Mouse (Mus musculus): Measurements from ENCODE around the gene Rabif.
A peak's percentile ranks its signal among the peaks of the same experiment; 100 is the strongest.
"Not testable (repeated sequence)": the region's sequence is repeated elsewhere in the genome, so short reads cannot be mapped to it uniquely, and the experiment has no call there.

Rabif gene

DNA sequence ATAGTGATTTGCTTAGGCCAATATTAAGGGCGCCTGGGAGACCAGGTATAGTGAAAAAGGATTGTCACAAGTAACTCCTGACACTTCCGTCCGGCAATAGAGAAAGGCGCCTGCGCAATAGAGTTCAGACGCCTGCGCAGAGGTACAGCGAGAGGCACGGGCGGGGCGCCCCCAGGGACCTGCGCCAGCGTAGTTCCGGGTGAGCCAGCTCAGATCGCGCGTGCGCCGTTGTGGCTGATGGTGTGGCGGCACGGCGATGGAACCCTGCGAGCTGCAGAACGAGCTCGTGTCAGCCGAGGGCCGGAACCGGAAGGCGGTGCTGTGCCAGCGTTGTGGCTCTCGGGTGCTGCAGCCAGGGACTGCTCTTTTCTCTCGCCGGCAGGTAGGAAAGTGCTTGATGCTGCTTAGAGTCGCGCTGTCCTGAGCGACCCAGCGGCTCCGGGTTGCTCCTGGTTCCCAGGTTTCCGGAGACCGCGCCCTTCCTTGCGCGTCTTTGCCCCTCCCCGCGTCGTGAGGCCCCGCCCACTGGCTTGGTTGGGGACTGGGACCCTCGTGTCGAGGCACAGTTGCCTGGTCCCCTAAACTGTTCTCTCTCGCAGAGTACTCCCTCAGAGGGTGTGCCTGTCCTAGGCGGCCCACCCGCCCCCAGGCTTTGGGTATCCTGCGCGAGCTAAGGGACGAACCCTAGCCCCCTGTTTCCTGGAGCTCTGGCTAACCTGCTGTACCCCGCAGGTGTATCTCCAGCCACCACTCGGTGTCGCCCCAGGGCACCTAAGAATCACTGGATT lies at the start of gene Rabif:
TSS of gene Rabif (plus strand) at position 221 of the 788 bp plus-strand sequence.
- peak; percentile 99 to 100 for DNase-seq (ENCODE audit: low spot score in 2 of 2)

DNA sequence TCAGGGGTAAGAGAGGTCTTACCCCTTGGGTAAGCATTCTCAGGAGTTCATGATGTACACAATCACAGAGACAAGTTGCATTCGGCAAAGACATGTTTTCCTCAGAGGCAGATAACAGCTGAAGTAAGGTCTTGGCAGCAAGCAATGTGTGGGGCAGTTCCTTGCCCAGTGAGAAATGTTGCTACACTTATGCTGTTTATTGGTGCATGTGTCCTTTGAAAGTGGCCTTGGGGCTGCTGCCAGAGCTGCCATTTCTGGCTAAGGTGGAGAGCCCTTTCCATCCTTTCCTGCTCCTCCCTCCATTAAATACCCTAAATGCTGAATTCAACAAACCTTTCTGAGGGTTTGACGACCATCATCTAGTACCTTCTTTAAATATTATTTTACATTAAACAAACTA lies 49.0 kb upstream of the Rabif start:
- no peak for DNase-seq (ENCODE audit: low spot score in 2 of 2)

DNA sequence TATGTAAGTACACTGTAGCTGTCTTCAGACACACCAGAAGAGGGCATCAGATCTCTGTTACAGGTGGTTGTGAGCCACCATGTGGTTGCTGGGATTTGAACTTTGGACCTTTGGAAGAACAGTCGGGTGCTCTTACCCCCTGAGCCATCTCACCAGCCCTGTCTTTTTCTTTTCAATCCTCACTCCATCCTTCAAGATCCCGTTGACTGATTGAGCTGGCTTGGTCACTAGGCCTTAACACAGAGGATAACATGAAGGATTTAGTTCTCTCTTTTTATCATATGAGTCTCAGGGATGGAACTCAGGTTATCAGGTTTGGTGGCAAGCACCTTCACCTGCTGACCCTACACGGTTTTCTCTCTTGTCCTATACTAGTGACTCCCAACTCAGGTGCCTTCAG lies 45.9 kb upstream of the Rabif start:
- not testable (repeated sequence) for DNase-seq (ENCODE audit: low spot score in 2 of 2)

DNA sequence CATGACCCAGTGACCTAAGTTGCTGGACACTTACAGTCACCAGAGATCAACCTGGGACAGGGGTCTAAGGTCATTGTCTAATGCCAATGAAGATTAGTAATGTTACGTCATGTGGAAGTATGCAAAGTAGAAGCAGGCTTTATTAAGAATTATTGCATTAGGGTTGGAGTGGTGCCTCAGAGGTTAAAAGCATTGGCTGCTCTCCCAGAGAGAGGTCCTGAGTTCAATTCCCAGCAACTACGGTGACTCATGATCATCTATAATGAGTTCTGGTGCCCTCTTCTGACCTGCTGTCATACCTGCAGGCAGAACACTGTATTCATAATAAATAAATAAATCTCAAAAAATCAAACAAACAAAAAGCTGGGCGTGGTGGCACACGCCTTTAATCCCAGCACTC lies 44.2 kb upstream of the Rabif start:
- DNase-seq (ENCODE audit: low spot score in 2 of 2), result no peak

DNA sequence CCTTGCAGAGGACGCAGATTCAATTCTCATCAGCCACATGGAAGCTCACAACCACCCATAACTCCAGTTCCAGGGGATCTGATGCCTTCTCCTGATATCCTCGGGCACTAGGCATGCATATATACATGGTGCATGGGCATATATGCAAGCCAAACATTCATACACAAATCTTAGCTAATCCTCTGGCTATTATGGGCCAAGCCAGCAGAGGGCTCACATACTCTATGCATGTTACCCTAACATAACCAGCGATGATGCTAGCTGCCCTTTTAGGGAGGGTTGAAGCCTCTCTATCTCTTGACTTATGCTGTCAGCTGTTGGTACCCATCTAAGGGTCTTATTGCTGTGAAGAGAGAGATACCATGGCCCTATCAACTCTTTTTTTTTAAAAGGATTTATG lies 43.5 kb upstream of the Rabif start:
- peak; percentile 28 to 61 for DNase-seq (ENCODE audit: low spot score in 2 of 2)

DNA sequence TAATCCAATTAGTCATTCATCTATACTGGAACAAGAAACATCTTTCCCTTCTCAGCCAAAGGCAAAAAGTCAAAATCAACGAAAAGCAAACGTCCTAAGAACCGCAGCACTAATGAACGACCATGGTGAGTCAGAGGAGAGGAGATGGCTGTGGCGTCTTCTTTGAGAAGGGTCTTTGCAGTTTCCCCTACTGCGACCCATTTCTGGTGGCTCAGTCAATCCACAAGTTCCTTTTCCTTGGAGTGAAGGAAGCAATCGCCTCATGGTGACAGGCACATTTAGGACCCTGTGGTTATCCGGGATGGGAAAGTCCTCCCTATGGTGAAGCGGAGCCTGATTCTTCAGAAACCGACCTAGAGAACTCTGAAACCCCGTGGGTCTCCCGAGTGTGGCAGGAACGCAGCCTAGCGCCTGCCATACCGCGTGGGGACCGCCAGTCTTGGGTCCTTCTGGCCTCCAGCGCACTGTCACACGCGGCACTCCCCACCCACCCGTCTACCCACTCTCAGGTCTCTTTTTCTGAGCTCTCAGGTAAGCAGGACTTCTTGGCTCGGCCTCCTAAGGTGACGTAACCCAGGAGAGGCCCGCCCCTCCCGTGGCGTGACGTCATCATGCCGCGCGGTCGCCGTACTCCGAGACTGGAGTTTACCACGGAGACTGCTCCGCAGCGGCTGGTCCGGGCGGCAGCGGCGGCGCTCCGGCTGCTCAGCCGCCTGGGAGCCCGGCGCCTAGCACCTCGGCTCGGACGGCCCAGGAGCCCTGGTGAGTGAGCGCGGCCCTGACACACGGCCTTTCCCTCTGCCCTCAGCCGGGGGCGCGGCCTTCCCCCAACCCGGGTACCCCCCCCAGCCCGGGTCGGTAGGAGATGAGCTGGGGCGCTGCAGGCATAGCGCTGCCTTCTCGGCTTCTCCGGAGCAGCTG lies 39.3 kb upstream of the Rabif start, which contains the start of gene Klhl12:
TSS of gene Klhl12 (plus strand) at position 628 of the 921 bp plus-strand sequence.
- DNase-seq (ENCODE audit: low spot score in 2 of 2), result peak; percentile 93 to 95

DNA sequence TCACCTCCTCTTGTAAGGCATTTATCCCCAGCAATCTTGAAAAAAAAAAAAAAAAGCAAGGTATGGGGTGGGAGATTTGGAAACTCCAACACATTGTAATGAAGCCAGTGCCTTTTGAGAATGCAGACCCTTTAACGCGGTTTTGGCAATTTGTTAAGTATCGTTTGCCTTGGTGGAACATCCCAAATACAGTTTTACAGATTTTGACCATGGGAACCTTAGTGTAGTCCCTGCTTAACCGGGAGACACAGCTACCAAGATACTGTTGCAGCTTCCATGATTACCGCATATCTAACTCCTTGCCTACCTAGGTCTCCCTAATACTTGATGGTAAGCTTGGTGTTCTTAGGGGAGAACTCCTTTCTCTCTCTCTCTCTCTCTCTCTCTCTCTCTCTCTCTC lies 38.4 kb upstream of the Rabif start:
- DNase-seq (ENCODE audit: low spot score in 2 of 2), result no peak

DNA sequence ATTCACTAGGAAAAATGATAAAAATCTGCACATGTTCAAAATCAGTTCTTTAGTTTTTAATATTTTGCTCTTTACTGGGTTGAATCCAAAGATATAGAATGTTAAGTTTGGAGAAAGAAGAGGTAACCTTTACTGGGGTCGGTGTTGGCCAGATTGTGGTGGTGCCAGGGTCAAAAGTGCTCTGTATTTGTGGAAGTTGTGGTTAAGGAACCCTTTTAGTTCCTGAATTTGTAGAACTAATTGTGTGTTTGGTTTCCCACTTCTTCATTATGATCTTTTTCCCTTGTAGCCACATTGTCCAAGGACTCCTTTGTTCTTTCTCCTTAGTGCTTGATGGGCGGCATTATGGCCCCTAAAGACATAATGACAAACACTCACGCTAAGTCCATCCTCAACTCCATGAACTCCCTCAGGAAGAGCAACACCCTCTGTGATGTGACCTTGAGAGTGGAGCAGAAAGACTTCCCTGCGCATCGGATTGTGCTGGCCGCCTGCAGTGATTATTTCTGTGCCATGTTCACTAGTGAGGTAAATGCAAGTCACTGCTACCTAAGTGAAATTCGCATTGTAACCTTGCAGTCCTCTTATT lies 36.2 kb upstream of the Rabif start:
- no peak for DNase-seq (ENCODE audit: low spot score in 2 of 2)

DNA sequence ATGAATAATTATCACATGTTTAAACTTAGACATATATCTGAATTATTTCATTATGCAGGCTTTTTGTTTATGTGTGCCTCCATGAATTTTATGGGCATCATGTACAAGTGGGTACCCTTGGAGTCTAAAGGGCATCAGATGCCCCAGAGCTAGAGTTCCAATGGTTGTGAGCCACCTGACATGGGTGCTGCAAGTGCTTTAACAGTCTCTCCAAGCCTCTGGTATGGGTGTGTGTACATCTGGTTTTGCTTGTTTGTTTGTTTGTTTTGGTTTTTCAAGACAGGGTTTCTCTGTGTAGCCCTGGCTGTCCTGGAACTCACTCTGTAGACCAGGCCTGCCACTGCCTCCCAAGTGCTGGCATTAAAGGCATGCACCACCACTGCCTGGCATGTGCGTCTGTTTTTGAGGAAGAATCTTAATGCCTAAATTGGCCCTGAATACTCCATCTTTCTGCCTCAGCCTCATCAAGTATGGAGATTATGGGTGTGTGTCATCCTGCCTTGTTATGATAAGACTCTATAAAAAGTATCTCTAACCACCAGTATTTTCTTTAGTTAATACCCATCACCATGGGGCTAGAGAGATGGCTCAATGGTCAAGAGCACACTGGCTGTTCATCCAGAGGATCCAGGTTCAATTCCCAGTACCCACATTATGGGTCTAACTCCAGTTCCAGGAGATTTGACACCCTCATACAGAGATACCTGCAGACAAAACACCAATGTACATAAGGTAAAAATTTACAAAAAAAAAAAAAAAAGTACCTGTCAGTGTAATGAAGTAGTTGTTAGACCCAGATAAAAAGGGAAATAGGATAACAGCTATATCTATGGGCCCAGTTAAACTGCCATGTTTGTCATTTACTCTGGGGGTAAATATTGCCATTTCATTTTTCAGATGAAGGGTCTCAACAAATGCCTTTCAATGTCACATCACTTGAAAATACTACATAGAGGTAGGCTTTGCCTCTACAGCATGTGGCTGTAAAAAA lies 33.9 kb upstream of the Rabif start:
- DNase-seq (ENCODE audit: low spot score in 2 of 2), result no peak

DNA sequence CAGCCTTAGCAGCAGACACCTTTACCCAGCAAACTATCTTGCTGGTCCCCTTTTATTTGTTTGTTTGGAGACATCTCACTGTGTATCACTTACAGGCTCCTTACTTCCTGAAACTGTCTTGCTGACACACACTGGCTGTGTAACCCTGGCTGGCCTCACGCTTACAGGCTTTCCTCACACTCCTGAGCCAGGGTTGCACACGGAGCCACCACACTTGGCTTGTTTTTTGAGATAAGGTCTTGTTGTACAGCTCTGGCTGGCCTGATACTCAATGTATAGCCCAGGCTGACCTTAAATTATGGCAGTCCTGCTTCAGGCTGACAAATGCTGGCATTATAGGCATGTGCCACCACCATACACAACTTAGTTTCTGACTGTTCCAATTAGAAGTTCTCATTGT lies 9.8 kb upstream of the Rabif start:
- DNase-seq (ENCODE audit: low spot score in 2 of 2), result no peak

DNA sequence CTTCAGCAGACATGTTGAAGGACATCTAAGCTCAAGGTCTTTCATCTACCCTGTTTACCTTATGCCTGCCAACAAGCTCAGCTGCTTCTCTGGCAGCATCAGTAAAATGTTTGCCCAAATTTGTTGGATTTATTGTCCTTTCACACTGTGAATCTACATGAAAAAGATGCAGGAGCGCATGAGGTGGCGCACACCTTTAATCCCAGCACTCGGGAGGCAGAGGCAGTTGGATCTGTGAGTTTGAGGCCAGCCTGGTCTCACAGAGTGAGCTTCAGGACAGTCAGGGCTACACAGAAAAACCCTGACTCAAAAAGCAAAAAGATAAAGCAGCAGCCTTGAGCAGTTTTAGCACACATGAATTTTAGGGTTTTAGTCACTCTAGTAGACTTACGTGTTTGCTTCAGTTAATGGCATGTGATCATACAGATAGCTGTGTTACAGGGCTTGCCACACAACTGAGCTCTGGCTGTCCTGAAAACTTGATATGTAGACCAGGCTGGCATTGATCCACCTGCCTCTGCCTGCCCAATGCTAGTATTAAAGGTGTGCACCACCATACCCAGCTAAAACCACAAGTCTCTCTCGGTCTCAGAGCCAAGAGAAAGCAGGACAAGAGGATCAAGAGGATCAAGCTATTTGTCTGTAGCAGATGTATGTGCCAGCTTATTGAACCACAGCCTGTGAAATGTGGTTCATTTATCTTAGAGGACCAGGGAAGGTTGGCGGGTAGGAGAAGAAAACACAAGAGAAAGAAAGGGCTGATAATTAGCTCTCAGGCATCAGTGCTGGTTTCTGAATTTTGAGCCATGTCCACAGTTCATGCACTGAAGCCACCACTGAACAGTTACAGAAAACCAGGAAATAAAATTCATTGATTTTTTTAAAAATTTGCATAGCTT lies 3.3 kb upstream of the Rabif start:
- no peak for DNase-seq (ENCODE audit: low spot score in 2 of 2)

DNA sequence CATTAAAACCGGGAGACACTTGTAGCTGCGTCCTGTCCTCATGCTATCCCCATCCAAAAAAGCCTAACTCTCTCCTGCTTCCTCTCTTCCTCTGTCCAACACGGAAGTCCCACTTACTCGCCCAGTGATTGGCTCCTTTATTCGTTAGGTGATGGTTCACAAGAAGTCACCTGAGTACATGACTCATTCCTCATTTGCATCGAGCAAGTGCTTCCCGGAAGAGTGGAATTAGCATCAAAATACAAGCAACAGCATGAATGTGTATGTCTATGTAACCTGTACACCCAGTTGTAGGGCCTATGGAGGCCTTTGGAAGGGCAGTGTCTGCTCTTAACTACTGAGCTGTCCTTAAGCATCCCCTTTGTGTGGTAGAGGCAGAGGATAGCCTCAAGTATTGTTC lies 2.2 kb upstream of the Rabif start:
- DNase-seq (ENCODE audit: low spot score in 2 of 2), result no peak

DNA sequence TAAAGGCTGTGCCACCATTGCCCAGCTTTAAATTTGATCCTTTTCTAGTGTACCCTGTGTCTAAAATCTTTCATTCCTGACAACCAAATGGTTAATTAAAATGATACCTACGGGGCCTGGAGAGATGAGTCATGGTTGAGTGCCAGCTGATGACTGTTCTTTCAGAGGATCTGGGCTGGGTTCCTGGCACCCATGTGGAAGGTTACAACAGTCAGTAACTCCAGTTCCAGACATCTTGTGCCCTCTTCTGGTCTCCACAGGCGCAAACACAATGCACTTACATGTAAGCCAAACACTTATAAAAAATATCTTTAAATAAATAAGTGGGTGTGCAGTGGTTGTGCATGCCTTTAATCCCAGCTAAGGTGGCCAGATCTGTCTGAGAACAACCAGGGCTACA lies 952 bp upstream of the Rabif start:
- DNase-seq (ENCODE audit: low spot score in 2 of 2), result no peak

DNA sequence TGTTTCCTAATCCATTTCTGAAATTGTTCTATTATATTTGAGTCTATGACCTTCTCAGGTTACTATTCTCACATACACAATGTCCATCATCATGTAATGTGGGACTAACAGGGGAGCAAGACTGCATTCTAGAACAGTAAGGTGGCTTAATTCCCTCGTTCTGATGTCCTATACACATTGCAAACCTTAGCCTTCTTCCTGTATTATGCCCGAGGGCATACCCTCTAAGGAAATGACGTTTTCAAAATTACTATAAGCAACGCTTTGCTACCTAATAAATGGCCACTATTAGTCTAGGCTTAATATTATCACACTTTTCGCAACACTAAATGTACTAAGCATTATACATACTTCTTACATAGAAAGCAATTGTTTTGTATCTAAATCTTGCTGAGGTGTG lies 492 bp upstream of the Rabif start:
- no peak for DNase-seq (ENCODE audit: low spot score in 2 of 2)

DNA sequence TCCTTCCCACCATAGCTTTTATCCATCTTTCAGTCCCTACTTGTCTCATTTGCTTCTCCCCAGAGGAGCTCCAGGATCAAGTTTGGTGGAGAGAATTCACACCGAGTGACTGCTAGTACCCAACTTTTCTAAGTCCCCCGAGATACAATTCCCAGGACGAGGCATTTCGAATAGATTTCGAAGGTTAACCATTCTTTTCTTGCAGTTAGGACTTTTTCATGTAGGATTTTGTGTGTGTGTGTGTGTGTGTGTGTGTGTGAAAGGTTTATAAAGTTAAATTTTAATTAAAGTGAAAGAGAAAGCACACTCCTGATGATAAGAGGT lies 730 bp downstream of the Rabif start:
- no peak for DNase-seq (ENCODE audit: low spot score in 2 of 2)

DNA sequence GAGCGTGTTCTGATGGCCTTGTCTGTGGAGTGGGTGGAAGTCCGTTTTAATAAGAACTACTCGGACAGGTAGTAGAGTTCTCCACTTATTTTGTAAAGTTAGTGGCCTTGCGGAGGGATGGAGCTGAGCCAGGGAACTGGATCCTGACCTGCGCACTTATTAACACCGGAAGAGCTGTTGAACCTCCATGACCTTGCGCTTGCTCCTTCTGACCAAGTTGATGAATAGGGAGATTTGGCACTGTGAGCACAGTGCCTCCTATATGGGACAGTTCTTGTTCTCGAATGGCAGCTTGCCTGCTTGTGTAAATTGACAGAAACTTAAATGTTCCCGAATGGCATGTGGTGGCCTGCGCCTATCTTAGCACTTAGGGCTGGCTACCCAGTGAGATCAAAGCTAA lies 1.5 kb downstream of the Rabif start:
- DNase-seq (ENCODE audit: low spot score in 2 of 2), result no peak

DNA sequence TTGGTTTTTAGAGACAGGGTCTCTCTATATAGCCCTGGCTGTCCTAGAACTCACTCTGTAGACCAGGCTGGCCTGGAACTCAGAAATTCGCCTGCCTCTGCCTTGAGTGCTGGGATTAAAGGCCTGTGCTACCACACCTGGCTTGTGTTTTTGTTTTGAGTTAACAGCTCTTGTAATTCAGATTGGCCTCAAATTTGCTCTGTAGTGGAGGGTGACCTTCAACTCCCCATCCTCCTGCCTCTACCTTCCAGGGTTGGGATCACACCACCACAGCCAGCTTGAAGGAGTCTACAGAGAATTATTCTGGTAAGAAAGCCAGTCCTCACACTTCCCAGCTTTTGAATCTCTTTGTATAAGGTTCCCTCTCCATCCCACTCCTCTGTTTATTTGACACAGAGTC lies 6.5 kb downstream of the Rabif start:
- no peak for DNase-seq (ENCODE audit: low spot score in 2 of 2)

DNA sequence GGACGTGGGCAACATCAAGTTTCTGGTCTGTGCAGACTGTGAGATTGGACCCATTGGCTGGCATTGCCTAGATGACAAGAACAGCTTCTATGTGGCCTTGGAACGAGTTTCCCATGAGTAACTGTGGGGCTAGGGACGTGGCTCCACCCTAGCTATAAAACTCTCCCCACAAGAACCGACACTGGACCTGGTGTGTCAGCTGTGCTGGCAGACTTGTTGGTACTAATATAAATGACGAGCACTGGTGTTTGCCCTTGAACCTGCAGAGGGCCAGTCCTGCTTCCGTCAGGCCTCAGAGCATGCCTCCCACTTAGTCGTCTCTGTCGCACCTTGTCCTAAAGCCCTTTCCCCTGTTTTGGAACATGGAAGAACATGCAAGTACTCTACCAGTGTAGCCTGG lies 11.8 kb downstream of the Rabif start:
- no peak for DNase-seq (ENCODE audit: low spot score in 2 of 2)

DNA sequence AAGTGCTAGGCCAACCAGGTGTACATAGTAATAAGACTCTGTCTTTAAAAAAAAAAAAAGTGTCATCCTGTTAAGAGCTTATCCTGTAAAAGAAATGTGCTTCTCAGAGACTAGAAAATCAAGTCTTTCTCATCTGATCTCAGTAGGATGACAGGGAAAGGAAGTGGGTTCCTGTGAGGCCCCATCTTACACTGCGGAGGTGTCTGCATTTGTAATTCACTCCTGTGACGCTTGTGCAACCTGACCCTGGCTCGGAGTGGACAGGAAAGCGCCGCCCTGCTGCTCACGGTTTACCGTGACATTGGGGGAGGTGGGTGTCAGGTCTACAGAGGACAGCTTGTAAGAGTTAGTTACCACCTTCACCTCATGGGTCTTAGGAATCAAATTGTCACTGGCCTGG lies 15.6 kb downstream of the Rabif start:
- DNase-seq (ENCODE audit: low spot score in 2 of 2), result peak; percentile 56 to 66

DNA sequence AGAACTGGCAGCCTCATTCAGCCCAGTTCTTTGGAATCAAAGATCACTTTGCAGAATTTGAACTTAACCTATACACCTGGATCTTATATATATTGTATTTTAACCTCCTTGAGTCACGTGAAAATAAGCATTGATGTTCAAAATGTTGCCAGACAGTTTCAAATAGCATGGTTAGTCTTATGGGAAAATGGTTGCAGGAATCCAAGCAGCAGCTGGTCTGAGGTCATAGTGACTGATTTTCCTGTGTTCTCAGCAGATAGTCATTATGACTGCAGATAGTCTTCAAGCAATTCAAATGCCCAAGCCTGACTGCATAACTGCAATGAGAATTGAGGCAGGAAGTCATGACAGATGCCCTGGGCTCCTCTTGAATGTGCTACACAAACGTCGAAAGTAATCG lies 17.7 kb downstream of the Rabif start:
- no peak for DNase-seq (ENCODE audit: low spot score in 2 of 2)
